Mouse (Mus musculus) adrenal gland, postnatal 4 days (tissue): ENCODE results near the gene Lpar3. TPM values are rescaled to one million over a fixed set of nuclear protein-coding genes. Genes with fewer than 3 reads are reported as not detected.
A peak's percentile ranks its signal among the peaks of the same experiment; 100 is the strongest.

Experiments used
- DNase-seq, 2 experiments: peaks; one replicate each; pipeline ENCODE4 v3.0.0; 2021 to 2022; ENCODE audit warnings: low spot score in 2 of 2, mixed read lengths in 2 of 2
- total RNA-seq, 2 experiments: library from RNA; stranded (reverse); gene quantifications; 2 replicates each; pipeline ENCODE4 v1.2.3; 2021

Lpar3 gene
- total RNA-seq, 2 experiments from 2014 or later = 0.51 to 1.5 TPM

- no peak for DNase-seq
Observed at GRCm38 (mm10) chr3:146304556-146305405, 84.0 kb downstream of the Lpar3 start.

- no peak for DNase-seq
Observed at GRCm38 (mm10) chr3:146307341-146307740, 86.6 kb downstream of the Lpar3 start.

- no peak for DNase-seq
Observed at GRCm38 (mm10) chr3:146307886-146308285, 87.1 kb downstream of the Lpar3 start.

- DNase-seq = no peak
Observed at GRCm38 (mm10) chr3:146309586-146309985, 88.8 kb downstream of the Lpar3 start.

- DNase-seq = no peak
Observed at GRCm38 (mm10) chr3:146311121-146311538, 90.4 kb downstream of the Lpar3 start.

GRCm38 (mm10) chr3:146315414-146315813, 94.7 kb downstream of the Lpar3 start:
- no peak for DNase-seq

GRCm38 (mm10) chr3:146316293-146316692, 95.5 kb downstream of the Lpar3 start:
- no peak for DNase-seq

GRCm38 (mm10) chr3:146317366-146317765, 96.6 kb downstream of the Lpar3 start:
- DNase-seq = no peak

GRCm38 (mm10) chr3:146317911-146318310, 97.1 kb downstream of the Lpar3 start:
- no peak for DNase-seq

- DNase-seq = no peak
Observed at GRCm38 (mm10) chr3:146318520-146318938, 97.8 kb downstream of the Lpar3 start.

GRCm38 (mm10) chr3:146318987-146319386, 98.2 kb downstream of the Lpar3 start:
- no peak for DNase-seq

- DNase-seq = no peak
Observed at GRCm38 (mm10) chr3:146319503-146319902, 98.7 kb downstream of the Lpar3 start.

GRCm38 (mm10) chr3:146324949-146325348, 104.2 kb downstream of the Lpar3 start:
- DNase-seq = no peak

- no peak for DNase-seq
Observed at GRCm38 (mm10) chr3:146326743-146327536, 106.2 kb downstream of the Lpar3 start.

- DNase-seq = peak; percentile 14 to 48
Observed at GRCm38 (mm10) chr3:146327537-146328255, 106.9 kb downstream of the Lpar3 start.

- DNase-seq = no peak
Observed at GRCm38 (mm10) chr3:146328749-146329148, 108.0 kb downstream of the Lpar3 start.

GRCm38 (mm10) chr3:146331819-146332218, 111.1 kb downstream of the Lpar3 start:
- DNase-seq = no peak

- no peak for DNase-seq
Observed at GRCm38 (mm10) chr3:146333270-146333669, 112.5 kb downstream of the Lpar3 start.

- no peak for DNase-seq
Observed at GRCm38 (mm10) chr3:146334070-146334469, 113.3 kb downstream of the Lpar3 start.
